In the genomic region with DNA sequence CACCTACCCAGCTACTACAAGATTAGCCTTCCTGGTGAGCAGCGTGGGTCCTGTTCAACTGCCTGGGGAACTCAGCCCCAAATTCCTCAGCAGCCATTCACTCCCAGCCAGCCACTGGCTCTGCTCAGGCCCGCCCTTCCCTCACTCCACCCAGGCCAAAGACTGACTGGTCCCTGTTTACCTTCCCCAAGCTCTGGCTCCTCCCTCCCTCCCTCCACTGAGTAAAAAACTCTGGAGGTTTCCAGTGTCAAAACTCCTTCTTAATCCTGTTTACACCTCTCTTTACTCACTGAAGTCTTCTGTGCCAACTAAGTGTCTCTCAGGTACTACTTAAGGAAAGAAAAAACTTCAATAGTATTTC, we compare ENCODE assay signal across 9 mouse cellular contexts. TPM values are rescaled to one million over a fixed set of nuclear protein-coding genes. Genes with fewer than 3 reads are reported as not detected.
DNase-seq lines count a peak whose midpoint lies in the region; ATAC-seq lines count a peak whose summit lies in the region.
"Had no signal": no experiment of that assay in that cellular context is flagged by ENCODE, and none has a peak within 500 bp of the region (broad histone marks: within the 10 kb centered on the region; RNA-seq: fewer than 3 reads in every experiment).

No protein-coding gene starts in this region.

- no peak overlapping the region; the same call in 1 of the 2 replicates for H3K4me2 ChIP-seq in midbrain, embryonic 13.5 days (replicated peaks)

- H3K9me3 ChIP-seq in embryonic facial prominence, embryonic 10.5 days: no peaks in the 10 kb centered on the region
- H3K9me3 ChIP-seq in midbrain, embryonic 13.5 days: no peaks in the 10 kb centered on the region

- peak; percentile 44 for DNase-seq in adrenal gland, adult 2 months
- no peak for DNase-seq in adrenal gland, postnatal 4 days (ENCODE audit: low spot score in 2 of 2)
- peak; percentile 33 for DNase-seq in embryonic facial prominence, embryonic 10.5 days (ENCODE audit: low spot score)
- peak; percentile 36 to 64 for DNase-seq in kidney, postnatal 25 days
- DNase-seq in lung, postnatal 10 days: peak; percentile 73
- DNase-seq in spleen, postnatal 10 days (ENCODE audit: low spot score in 2 of 2): no peak
- no peak for DNase-seq in cerebellum, adult 11 months
- DNase-seq: thymus, postnatal 14 days had no signal

- no peaks in the 10 kb centered on the region for H3K36me3 ChIP-seq in embryonic facial prominence, embryonic 10.5 days (replicated peaks)
- H3K36me3 ChIP-seq in midbrain, embryonic 13.5 days: no peaks in the 10 kb centered on the region

- WGBS in embryonic facial prominence, embryonic 10.5 days: 33% methylated on average over 2 of the region's 2 CpGs
- 42% methylated on average over 2 of the region's 2 CpGs for WGBS in midbrain, embryonic 13.5 days

- no peak for ATAC-seq in midbrain, embryonic 13.5 days

- H3K4me1 ChIP-seq in embryonic facial prominence, embryonic 10.5 days: peaks cover 59% of the 10 kb centered on the region
- H3K4me1 ChIP-seq in midbrain, embryonic 13.5 days (replicated peaks): no peaks in the 10 kb centered on the region

- H3K9ac ChIP-seq in midbrain, embryonic 13.5 days (replicated peaks): no peak overlapping the region

- H3K27ac ChIP-seq in embryonic facial prominence, embryonic 10.5 days (replicated peaks): no peak overlapping the region; the same call in 1 of the 2 replicates
- no peak overlapping the region for H3K27ac ChIP-seq in midbrain, embryonic 13.5 days

- no peak overlapping the region for H3K4me3 ChIP-seq in embryonic facial prominence, embryonic 10.5 days
- H3K4me3 ChIP-seq in midbrain, embryonic 13.5 days (replicated peaks): no peak overlapping the region

- no peaks in the 10 kb centered on the region for H3K27me3 ChIP-seq in embryonic facial prominence, embryonic 10.5 days (replicated peaks; ENCODE audit: low read depth, poor library complexity, severe bottlenecking)
- H3K27me3 ChIP-seq in midbrain, embryonic 13.5 days: no peaks in the 10 kb centered on the region

RNA-seq across cellular contexts. Expression of a gene that starts 38.9 kb away (rescaled TPM):
- 10 to 100 TPM; 16.9 to 29.1 TPM for total RNA-seq in adrenal gland, adult 2 months (2021)
- polyA plus RNA-seq in adrenal gland, adult 2 months (2012; rRNA removed): 20.5 and 32.5 TPM in 2 replicates
- total RNA-seq in adrenal gland, postnatal 4 days (2021): 10 to 100 TPM; 43.6 to 48.4 TPM
- polyA plus RNA-seq in embryonic facial prominence, embryonic 10.5 days (2016; fragmentation: Nextera tagmentation; extraction: Ambion mirVana): 25.5 and 26.1 TPM in 2 replicates
- polyA plus RNA-seq in midbrain, embryonic 13.5 days (2015; fragmentation: Nextera tagmentation; extraction: Ambion mirVana): 3.6 and 4.7 TPM in 2 replicates

Comparison
In these comparisons a context has a peak if more than half of its experiments do, and no peak if none do; other contexts are left out.
1. DNase-seq: peak in adrenal gland, adult 2 months (single experiment), embryonic facial prominence, embryonic 10.5 days (single experiment), kidney, postnatal 25 days (2 of 2) and lung, postnatal 10 days (single experiment); none in adrenal gland, postnatal 4 days (0 of 2), spleen, postnatal 10 days (0 of 2) and cerebellum, adult 11 months (single experiment).